9 mouse cellular contexts compared by ENCODE assay signal in genomic region chr10:71326789-71327188, GRCm38 (mm10). TPM values are rescaled to one million over a fixed set of nuclear protein-coding genes. Genes with fewer than 3 reads are reported as not detected.
DNase-seq lines count a peak whose midpoint lies in the region; ATAC-seq and TF ChIP-seq lines count a peak whose summit lies in the region.
"Had no signal": no experiment of that assay in that cellular context is flagged by ENCODE, and none has a peak within 500 bp of the region (broad histone marks: within the 10 kb centered on the region; RNA-seq: fewer than 3 reads in every experiment).

No protein-coding gene starts in this region.

- no peak overlapping the region for H3K27ac ChIP-seq in liver, embryonic 12.5 days
- H3K27ac ChIP-seq in forebrain, embryonic 14.5 days (ENCODE audit: low read depth, low read length): no peak overlapping the region
- H3K27ac ChIP-seq in hindbrain, postnatal 0 days: no peak overlapping the region
- H3K27ac ChIP-seq in limb, embryonic 11.5 days (replicated peaks; ENCODE audit: low read depth, low read length): no peak overlapping the region
- H3K27ac ChIP-seq in neural tube, embryonic 12.5 days: no peak overlapping the region
- H3K27ac ChIP-seq: macrophage had no signal

- H3K27me3 ChIP-seq in liver, embryonic 12.5 days (replicated peaks): no peaks in the 10 kb centered on the region
- H3K27me3 ChIP-seq in forebrain, embryonic 14.5 days (replicated peaks; ENCODE audit: control insufficient read depth, insufficient read depth, low read length): no peaks in the 10 kb centered on the region
- no peaks in the 10 kb centered on the region for H3K27me3 ChIP-seq in hindbrain, postnatal 0 days (ENCODE audit: insufficient read depth, low read length)
- no peaks in the 10 kb centered on the region for H3K27me3 ChIP-seq in limb, embryonic 11.5 days (ENCODE audit: control insufficient read depth, insufficient read depth, low read length)
- no peaks in the 10 kb centered on the region for H3K27me3 ChIP-seq in neural tube, embryonic 12.5 days (replicated peaks)

- H3K9ac ChIP-seq in liver, embryonic 12.5 days: no peak overlapping the region
- no peak overlapping the region for H3K9ac ChIP-seq in forebrain, embryonic 14.5 days (ENCODE audit: low read length)
- H3K9ac ChIP-seq in hindbrain, postnatal 0 days (replicated peaks; ENCODE audit: low read length): no peak overlapping the region
- H3K9ac ChIP-seq in limb, embryonic 11.5 days (ENCODE audit: low read length): no peak overlapping the region
- no peak overlapping the region for H3K9ac ChIP-seq in neural tube, embryonic 12.5 days

- DNase-seq in liver: peak; percentile 71
- DNase-seq in c-Kit-positive CD71-negative TER-119-negative erythroid progenitor cells, embryonic 14.5 days (ENCODE audit: low read depth): peak; percentile 63
- DNase-seq in forebrain, embryonic 14.5 days (ENCODE audit: low spot score): peak; percentile 86
- peak; percentile 87 for DNase-seq in hindbrain, postnatal 0 days (ENCODE audit: low spot score)
- peak; percentile 85 for DNase-seq in limb, embryonic 11.5 days (ENCODE audit: low spot score)
- DNase-seq in testis, postnatal 14 days (ENCODE audit: low spot score): peak; percentile 40

- peaks cover 35% of the 10 kb centered on the region for H3K36me3 ChIP-seq in liver, embryonic 12.5 days
- H3K36me3 ChIP-seq in forebrain, embryonic 14.5 days (ENCODE audit: control insufficient read depth, insufficient read depth, low read length): peaks cover 26% of the 10 kb centered on the region
- peaks cover 14% of the 10 kb centered on the region; the same call in 1 of the 2 replicates for H3K36me3 ChIP-seq in hindbrain, postnatal 0 days (ENCODE audit: insufficient read depth, low read length)
- H3K36me3 ChIP-seq in limb, embryonic 11.5 days (ENCODE audit: control insufficient read depth, insufficient read depth, low read length): peaks cover 2% of the 10 kb centered on the region; the same call in 1 of the 2 replicates
- H3K36me3 ChIP-seq in neural tube, embryonic 12.5 days: peaks cover 17% of the 10 kb centered on the region

- no peak overlapping the region for H3K4me2 ChIP-seq in liver, embryonic 12.5 days
- H3K4me2 ChIP-seq in forebrain, embryonic 14.5 days (ENCODE audit: low read length): no peak overlapping the region
- no peak overlapping the region for H3K4me2 ChIP-seq in hindbrain, postnatal 0 days (ENCODE audit: low read depth, low read length)
- no peak overlapping the region for H3K4me2 ChIP-seq in limb, embryonic 11.5 days (ENCODE audit: low read depth, severe bottlenecking)
- H3K4me2 ChIP-seq in neural tube, embryonic 12.5 days (replicated peaks): no peak overlapping the region

- no peak overlapping the region for H3K4me3 ChIP-seq in liver, embryonic 12.5 days
- no peak overlapping the region for H3K4me3 ChIP-seq in forebrain, embryonic 14.5 days (ENCODE audit: low read depth, low read length)
- no peak overlapping the region for H3K4me3 ChIP-seq in hindbrain, postnatal 0 days (ENCODE audit: low read length)
- H3K4me3 ChIP-seq in limb, embryonic 11.5 days (ENCODE audit: low read depth, low read length): no peak overlapping the region
- no peak overlapping the region for H3K4me3 ChIP-seq in neural tube, embryonic 12.5 days

- peak; percentile 96 for TF ChIP-seq CTCF in hindbrain, postnatal 0 days (IDR thresholded peaks at IDR 0.05; ENCODE audit: low read depth)

- H3K4me1 ChIP-seq in liver, embryonic 12.5 days: no peaks in the 10 kb centered on the region
- H3K4me1 ChIP-seq in forebrain, embryonic 14.5 days (ENCODE audit: control insufficient read depth, insufficient read depth, low read length): no peaks in the 10 kb centered on the region
- H3K4me1 ChIP-seq in hindbrain, postnatal 0 days (ENCODE audit: insufficient read depth, low read length): no peaks in the 10 kb centered on the region
- H3K4me1 ChIP-seq in limb, embryonic 11.5 days (ENCODE audit: control insufficient read depth, insufficient read depth, low read length): no peaks in the 10 kb centered on the region
- no peaks in the 10 kb centered on the region for H3K4me1 ChIP-seq in neural tube, embryonic 12.5 days

- ATAC-seq in liver, embryonic 12.5 days: no peak
- 0 out of 2 replicates have a peak, but pooled peaks have one; percentile 40 for ATAC-seq in forebrain, embryonic 14.5 days
- ATAC-seq in hindbrain, postnatal 0 days: peak; percentile 49; the same call in 1 of the 2 replicates
- no peak for ATAC-seq in limb, embryonic 11.5 days (ENCODE audit: insufficient number of reproducible peaks, low FRiP score, low TSS enrichment, low read depth)
- peak; percentile 58; the same call in 1 of the 2 replicates for ATAC-seq in neural tube, embryonic 12.5 days (ENCODE audit: low FRiP score, low read depth)

- H3K9me3 ChIP-seq in liver, embryonic 12.5 days (replicated peaks): no peaks in the 10 kb centered on the region
- H3K9me3 ChIP-seq in forebrain, embryonic 14.5 days (replicated peaks; ENCODE audit: control insufficient read depth, low read length): no peaks in the 10 kb centered on the region
- no peaks in the 10 kb centered on the region for H3K9me3 ChIP-seq in hindbrain, postnatal 0 days (ENCODE audit: low read length)
- no peaks in the 10 kb centered on the region for H3K9me3 ChIP-seq in limb, embryonic 11.5 days (ENCODE audit: control insufficient read depth, low read length)
- H3K9me3 ChIP-seq in neural tube, embryonic 12.5 days: no peaks in the 10 kb centered on the region

- 11% methylated on average over 7 of the region's 7 CpGs for WGBS in liver, embryonic 12.5 days (ENCODE audit: insufficient replicate concordance)
- 15% methylated on average over 7 of the region's 7 CpGs for WGBS in forebrain, embryonic 14.5 days
- 11% methylated on average over 7 of the region's 7 CpGs for WGBS in hindbrain, postnatal 0 days
- WGBS in limb, embryonic 11.5 days: 20% methylated on average over 7 of the region's 7 CpGs
- WGBS in neural tube, embryonic 12.5 days: 18% methylated on average over 7 of the region's 7 CpGs

RNA-seq across cellular contexts. Expression of gene Cisd1, which starts 18.0 kb away (rescaled TPM):
- polyA plus RNA-seq in liver, embryonic 12.5 days (2016; fragmentation: Nextera tagmentation; extraction: Ambion mirVana): 99.8 and 104 TPM in 2 replicates
- polyA plus RNA-seq in forebrain, embryonic 14.5 days (2014; fragmentation: Nextera tagmentation; extraction: Ambion mirVana): 259 and 279 TPM in 2 replicates
- 105 and 108 TPM in 2 replicates for total RNA-seq in hindbrain, postnatal 0 days (2014; rRNA removed)
- 388 and 399 TPM in 2 replicates for polyA plus RNA-seq in hindbrain, postnatal 0 days (2015; fragmentation: Nextera tagmentation; extraction: Ambion mirVana)
- polyA plus RNA-seq in limb, embryonic 11.5 days (2014; fragmentation: Nextera tagmentation; extraction: Ambion mirVana): 109 and 111 TPM in 2 replicates
- polyA plus RNA-seq in neural tube, embryonic 12.5 days (2016; fragmentation: Nextera tagmentation; extraction: Ambion mirVana): 163 and 173 TPM in 2 replicates

RNA-seq across cellular contexts. Expression of gene Ipmk, which starts 20.8 kb away (rescaled TPM):
- polyA plus RNA-seq in liver, embryonic 12.5 days (2016; fragmentation: Nextera tagmentation; extraction: Ambion mirVana): 13.9 and 14.9 TPM in 2 replicates
- 16.2 and 17.7 TPM in 2 replicates for polyA plus RNA-seq in forebrain, embryonic 14.5 days (2014; fragmentation: Nextera tagmentation; extraction: Ambion mirVana)
- 17.3 and 19.0 TPM in 2 replicates for total RNA-seq in hindbrain, postnatal 0 days (2014; rRNA removed)
- 14.0 and 14.4 TPM in 2 replicates for polyA plus RNA-seq in hindbrain, postnatal 0 days (2015; fragmentation: Nextera tagmentation; extraction: Ambion mirVana)
- 20.9 and 21.0 TPM in 2 replicates for polyA plus RNA-seq in limb, embryonic 11.5 days (2014; fragmentation: Nextera tagmentation; extraction: Ambion mirVana)
- 22.1 and 23.2 TPM in 2 replicates for polyA plus RNA-seq in neural tube, embryonic 12.5 days (2016; fragmentation: Nextera tagmentation; extraction: Ambion mirVana)

RNA-seq across cellular contexts. Expression of gene Ube2d1, which starts 41.7 kb away (rescaled TPM):
- polyA plus RNA-seq in liver, embryonic 12.5 days (2016; fragmentation: Nextera tagmentation; extraction: Ambion mirVana): 12.0 and 12.5 TPM in 2 replicates
- 239 and 264 TPM in 2 replicates for polyA plus RNA-seq in forebrain, embryonic 14.5 days (2014; fragmentation: Nextera tagmentation; extraction: Ambion mirVana)
- 58.8 and 72.3 TPM in 2 replicates for total RNA-seq in hindbrain, postnatal 0 days (2014; rRNA removed)
- polyA plus RNA-seq in hindbrain, postnatal 0 days (2015; fragmentation: Nextera tagmentation; extraction: Ambion mirVana): 126 and 145 TPM in 2 replicates
- 122 and 125 TPM in 2 replicates for polyA plus RNA-seq in limb, embryonic 11.5 days (2014; fragmentation: Nextera tagmentation; extraction: Ambion mirVana)
- polyA plus RNA-seq in neural tube, embryonic 12.5 days (2016; fragmentation: Nextera tagmentation; extraction: Ambion mirVana): 158 and 177 TPM in 2 replicates

Comparison
In these comparisons a context has a peak if more than half of its experiments do, and no peak if none do; other contexts are left out.
1. ATAC-seq: peak in forebrain, embryonic 14.5 days (single experiment), hindbrain, postnatal 0 days (single experiment) and neural tube, embryonic 12.5 days (single experiment); none in liver, embryonic 12.5 days (single experiment) and limb, embryonic 11.5 days (single experiment).
2. Peak in every context shown above with its lines, with median percentiles within 50 percentile points of each other: DNase-seq.